Mouse (Mus musculus) embryonic facial prominence, embryonic 14.5 days (tissue): ENCODE data around the gene Gm10799. TPM values are rescaled to one million over a fixed set of nuclear protein-coding genes. Genes with fewer than 3 reads are reported as not detected.

Experiments used
- ATAC-seq: fragments of 200-750 bp; cut with Nextera tagmentation; 2 replicates; pipeline ENCODE4 v1.8.0; 2017; ENCODE audit warnings: low read depth, moderate number of reproducible peaks, moderate TSS enrichment
- DNase-seq: peaks from one replicate; pipeline ENCODE4 v3.0.0-alpha.2; 2015; ENCODE audit warnings: low spot score
- H3K27ac ChIP-seq: fragments of 300-500 bp; sonication (generic); replicated peaks from 2 replicates; pipeline ENCODE4 v1.5.1; 2014; ENCODE audit warnings: low read depth, mild to moderate bottlenecking, low read length, moderate library complexity
- H3K27me3 ChIP-seq: fragments of 300-500 bp; sonication (generic); replicated peaks from 2 replicates; pipeline ENCODE4 v1.6.1; 2014; ENCODE audit warnings: low read length; ENCODE audit not compliant: control insufficient read depth, insufficient read depth
- H3K36me3 ChIP-seq: fragments of 300-500 bp; sonication (generic); 2 replicates; pipeline ENCODE4 v1.6.1; 2014; ENCODE audit warnings: low read length, mixed read lengths; ENCODE audit not compliant: control insufficient read depth, insufficient read depth
- H3K4me1 ChIP-seq: fragments of 300-500 bp; sonication (generic); 2 replicates; pipeline ENCODE4 v1.6.1; 2014; ENCODE audit warnings: antibody characterized with exemption, low read length; ENCODE audit not compliant: control insufficient read depth, insufficient read depth
- H3K4me2 ChIP-seq: fragments of 300-500 bp; sonication (generic); 2 replicates; pipeline ENCODE4 v1.6.1; 2014; ENCODE audit warnings: low read depth, mild to moderate bottlenecking, low read length, moderate library complexity, mixed read lengths
- H3K4me3 ChIP-seq: fragments of 300-500 bp; sonication (generic); 2 replicates; pipeline ENCODE4 v1.5.1; 2014; ENCODE audit warnings: low read depth, mild to moderate bottlenecking, low read length
- H3K9ac ChIP-seq: fragments of 300-500 bp; sonication (generic); 2 replicates; pipeline ENCODE4 v1.6.1; 2014; ENCODE audit warnings: low read depth, mild to moderate bottlenecking, low read length, moderate library complexity, mixed read lengths
- H3K9me3 ChIP-seq: fragments of 300-500 bp; sonication (generic); 2 replicates; pipeline ENCODE4 v1.6.1; 2016; ENCODE audit warnings: low read length; ENCODE audit not compliant: control insufficient read depth
- WGBS: fragments of 180-500 bp; shearing (Covaris S2); extraction: QIAGEN DNeasy Blood & Tissue Kit; methylation state at CpG from one replicate; pipeline ENCODE4 v1.1.7; 2014; 5-methylcytosine and 5-hydroxymethylcytosine counted together
- polyA plus RNA-seq: library from polyadenylated mRNA; unstranded; fragments of >200 nt; fragmentation: Nextera tagmentation; extraction: Ambion mirVana; gene quantifications from 2 replicates; pipeline ENCODE4 v1.2.1, GENCODE M21; 2014

The Gm10799 gene
- polyA plus RNA-seq, 1 experiment from 2014 or later, result not detected

DNA sequence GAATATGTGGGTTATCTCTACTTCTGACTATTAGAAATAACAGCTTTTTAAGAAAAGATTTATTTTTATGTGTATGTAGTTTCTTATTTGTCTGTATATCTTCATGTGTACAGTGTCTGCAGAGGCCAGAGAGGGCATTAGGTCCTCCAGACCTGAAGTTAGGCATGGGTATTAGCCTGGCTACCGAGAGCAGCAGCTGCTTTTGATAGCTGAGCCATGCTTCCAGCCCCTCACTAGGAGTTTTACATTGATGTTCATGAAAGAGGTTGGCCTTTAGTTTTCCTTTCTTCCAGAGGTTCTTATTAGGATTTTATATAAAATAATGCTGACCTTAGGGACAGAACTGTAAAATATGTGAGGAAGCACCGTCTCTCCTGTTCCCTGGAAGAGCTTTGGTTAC, 30.1 kb downstream of the Gm10799 start:
- H3K27me3 ChIP-seq, result no peaks in the 10 kb centered on the region
- WGBS, result 50% methylated on average over 2 of the region's 2 CpGs

DNA sequence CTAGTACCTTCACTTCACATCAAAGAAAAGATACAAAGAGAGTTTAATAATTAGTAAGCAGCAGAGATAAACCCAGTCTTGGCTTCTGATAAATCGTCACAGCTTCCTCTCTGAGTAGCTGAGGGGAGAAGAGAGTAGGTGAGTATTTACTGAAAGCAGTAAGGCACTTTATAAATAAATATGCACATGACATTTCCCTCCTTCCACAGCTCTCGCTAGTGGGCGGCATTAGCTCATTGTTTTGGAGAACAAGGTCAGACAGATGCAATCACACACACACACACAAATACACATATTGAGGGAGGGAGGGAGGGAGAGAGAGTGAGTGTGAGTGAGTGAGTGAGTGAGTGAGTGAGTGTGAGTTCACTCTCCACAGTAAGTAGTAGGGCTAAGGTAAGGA, 32.0 kb downstream of the Gm10799 start:
- no peak overlapping the region for H3K4me3 ChIP-seq
- H3K27ac ChIP-seq, result no peak overlapping the region
- WGBS, result 76% methylated on average over 3 of the region's 3 CpGs
- H3K27me3 ChIP-seq, result no peaks in the 10 kb centered on the region
- H3K9ac ChIP-seq, result no peak overlapping the region
- no peaks in the 10 kb centered on the region for H3K9me3 ChIP-seq
- no peaks in the 10 kb centered on the region for H3K4me1 ChIP-seq
- H3K36me3 ChIP-seq, result peaks cover 61% of the 10 kb centered on the region
- H3K4me2 ChIP-seq, result no peak overlapping the region
- no peak for ATAC-seq
- DNase-seq, result no peak

More for the DNA sequence above, 30.1 kb downstream of the Gm10799 start:
- Histone ChIP-seq H3K4me2 (no peak overlapping the region), H3K9ac (no peak overlapping the region), H3K36me3 (peaks cover 71% of the 10 kb centered on the region), H3K4me1 (no peaks in the 10 kb centered on the region), H3K4me3 (no peak overlapping the region), H3K9me3 (no peaks in the 10 kb centered on the region), H3K27ac (no peak overlapping the region)
- ATAC-seq (no peak), DNase-seq (no peak)

- Histone ChIP-seq H3K9ac (no peak overlapping the region), H3K27ac (no peak overlapping the region), H3K36me3 (peaks cover 57% of the 10 kb centered on the region), H3K9me3 (no peaks in the 10 kb centered on the region), H3K4me3 (no peak overlapping the region), H3K4me1 (no peaks in the 10 kb centered on the region), H3K27me3 (no peaks in the 10 kb centered on the region), H3K4me2 (no peak overlapping the region)
- no peak for ATAC-seq
- 87% methylated on average over 6 of the region's 6 CpGs for WGBS
- DNase-seq, result no peak
Measured at GRCm38 (mm10) chr2:104035595-104035994, 32.8 kb downstream of the Gm10799 start.

DNA sequence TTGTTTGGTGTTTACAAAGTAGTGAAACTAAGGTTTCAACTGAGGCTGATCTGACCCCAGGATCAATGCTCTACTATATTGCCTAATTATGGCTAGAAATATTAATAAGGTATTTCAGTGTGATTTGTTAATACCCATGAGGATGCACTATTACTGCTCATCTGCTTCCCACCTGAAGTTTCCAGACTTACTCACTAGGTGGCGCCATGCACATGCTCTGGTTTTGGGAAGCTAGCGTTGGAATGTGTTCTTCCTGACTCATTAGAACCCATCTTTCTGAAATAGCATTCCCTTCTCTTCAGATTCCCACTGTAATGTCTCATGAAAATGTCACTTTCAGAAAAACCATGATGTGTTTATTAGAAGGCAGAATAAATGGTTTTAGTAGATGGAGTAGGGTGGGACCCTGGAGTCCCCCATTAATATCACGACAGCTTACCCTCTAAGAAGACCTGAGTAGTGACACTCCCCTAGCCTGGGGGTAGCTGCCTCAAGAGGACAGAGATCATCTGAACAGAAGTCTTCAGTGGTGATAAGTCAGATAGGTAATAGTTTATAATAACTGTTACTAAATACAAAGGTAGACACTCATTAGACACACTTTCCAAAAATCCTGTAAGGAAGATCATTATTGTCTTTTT, 33.4 kb downstream of the Gm10799 start:
- WGBS, result 33% methylated on average over 3 of the region's 3 CpGs
- Histone ChIP-seq H3K4me3 (no peak overlapping the region), H3K27ac (no peak overlapping the region), H3K9ac (no peak overlapping the region), H3K36me3 (peaks cover 53% of the 10 kb centered on the region), H3K4me1 (0 out of 2 replicates have a peak, but pooled peaks cover under 1% of the 10 kb centered on the region), H3K4me2 (no peak overlapping the region), H3K9me3 (no peaks in the 10 kb centered on the region), H3K27me3 (no peaks in the 10 kb centered on the region)
- peak; percentile 59 for DNase-seq
- ATAC-seq, result 0 out of 2 replicates have a peak, but pooled peaks have one; percentile 53

- no peak overlapping the region for H3K27ac ChIP-seq
- no peak overlapping the region for H3K9ac ChIP-seq
- H3K4me2 ChIP-seq, result no peak overlapping the region
- H3K27me3 ChIP-seq, result no peaks in the 10 kb centered on the region
- ATAC-seq, result no peak
- DNase-seq, result no peak
- H3K9me3 ChIP-seq, result no peaks in the 10 kb centered on the region
- peaks cover 34% of the 10 kb centered on the region for H3K36me3 ChIP-seq
- H3K4me1 ChIP-seq, result peaks cover 14% of the 10 kb centered on the region; the same call in 1 of the 2 replicates
- H3K4me3 ChIP-seq, result no peak overlapping the region
- WGBS, result 85% methylated on average over 3 of the region's 3 CpGs
Measured at GRCm38 (mm10) chr2:104032056-104032455, 36.3 kb downstream of the Gm10799 start.

DNA sequence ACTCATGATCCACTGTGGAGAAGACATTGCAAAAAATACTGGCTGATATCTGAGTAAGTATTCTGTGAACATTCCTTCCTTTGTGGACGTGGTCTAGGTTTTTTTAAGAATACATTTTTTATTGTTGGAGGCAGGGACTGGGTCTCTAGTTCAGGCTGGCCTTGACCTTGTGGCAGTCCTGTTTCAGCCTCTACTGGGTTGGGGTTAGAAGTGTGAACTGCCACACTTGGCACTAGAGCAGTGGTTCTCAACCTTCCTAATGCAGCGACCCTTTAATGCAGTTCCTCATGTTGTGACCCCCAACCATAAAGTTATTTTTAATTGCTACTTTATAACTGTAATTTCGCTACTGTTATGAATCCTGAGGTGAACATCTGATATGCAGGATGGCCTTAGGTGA, 38.0 kb downstream of the Gm10799 start:
- no peaks in the 10 kb centered on the region for H3K9me3 ChIP-seq
- no peak overlapping the region for H3K27ac ChIP-seq
- peaks cover 14% of the 10 kb centered on the region; the same call in 1 of the 2 replicates for H3K4me1 ChIP-seq
- no peak overlapping the region for H3K4me3 ChIP-seq
- WGBS, result 82% methylated on average over 3 of the region's 3 CpGs
- no peak overlapping the region for H3K4me2 ChIP-seq
- DNase-seq (no peak), ATAC-seq (no peak)
- H3K27me3 ChIP-seq, result no peaks in the 10 kb centered on the region
- no peak overlapping the region for H3K9ac ChIP-seq
- H3K36me3 ChIP-seq, result peaks cover 20% of the 10 kb centered on the region

DNA sequence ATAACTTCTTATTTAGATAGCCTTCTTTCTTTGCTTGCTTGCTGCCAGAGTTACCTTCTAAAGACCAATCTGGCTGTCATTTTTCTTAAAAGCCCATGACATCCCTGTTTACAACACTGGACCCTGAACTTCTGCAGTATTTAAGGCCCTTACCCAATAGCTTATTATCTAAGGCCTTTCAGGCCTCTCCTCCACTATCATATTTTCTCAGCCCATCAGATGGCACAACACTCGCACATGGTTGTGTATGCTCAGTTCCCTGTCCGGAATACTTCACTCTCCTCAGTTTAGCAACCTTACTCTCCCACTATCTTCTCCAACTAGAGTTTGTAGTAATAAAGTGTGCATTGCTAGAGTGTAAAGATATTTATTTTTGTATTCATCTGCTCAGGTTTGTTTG, 39.3 kb downstream of the Gm10799 start:
- Histone ChIP-seq H3K4me3 (peak overlapping the region; percentile 83), H3K4me2 (peak overlapping the region; percentile 78), H3K36me3 (peaks cover 13% of the 10 kb centered on the region), H3K27me3 (no peaks in the 10 kb centered on the region), H3K9me3 (no peaks in the 10 kb centered on the region), H3K27ac (no peak overlapping the region), H3K4me1 (peaks cover 14% of the 10 kb centered on the region; the same call in 1 of the 2 replicates), H3K9ac (peak overlapping the region; percentile 92)
- DNase-seq (no peak), ATAC-seq (no peak)
- WGBS, result 61% methylated on average over 2 of the region's 2 CpGs

DNA sequence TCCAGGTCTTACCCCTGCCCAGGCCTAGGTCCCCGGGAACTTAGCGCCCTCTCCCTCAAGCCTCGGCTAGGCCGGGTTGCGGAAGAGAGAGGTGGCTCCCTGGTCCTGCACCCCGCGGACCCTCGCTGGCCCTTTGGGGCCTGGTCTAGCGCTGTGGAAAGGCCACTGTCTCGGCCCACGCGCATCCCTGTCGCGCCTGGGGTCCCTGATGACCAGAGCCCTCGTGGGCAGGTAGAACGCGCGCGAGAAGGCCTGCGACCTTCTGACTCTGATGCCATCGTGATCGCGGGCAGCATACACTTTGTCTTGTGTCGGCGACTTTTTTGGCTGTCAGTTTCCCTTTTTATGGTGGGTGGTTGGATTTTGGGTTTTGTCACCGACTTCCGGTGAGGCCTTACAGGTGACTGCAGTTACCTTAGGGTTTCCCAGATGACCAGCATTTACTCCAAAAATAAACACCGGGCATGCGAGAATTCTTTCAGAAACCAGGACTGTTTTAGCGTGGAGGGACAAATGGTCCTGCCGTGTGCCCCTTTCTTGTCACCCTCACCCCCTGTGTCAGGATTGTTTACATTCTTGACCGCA, 40.1 kb downstream of the Gm10799 start, which contains the start of gene 4931422A03Rik:
4931422A03Rik (minus strand) TSS at position 223 of the 585 bp plus-strand sequence.
- Histone ChIP-seq H3K4me3 (peak within 1 kb of the TSS; percentile 83), H3K36me3 (peaks cover 7% of the 10 kb centered on the region; the same call in 1 of the 2 replicates), H3K9ac (peak within 1 kb of the TSS; percentile 92), H3K27ac (peak within 1 kb of the TSS; percentile 45), H3K9me3 (no peaks in the 10 kb centered on the region), H3K4me2 (peak within 1 kb of the TSS; percentile 78), H3K4me1 (peaks cover 14% of the 10 kb centered on the region; the same call in 1 of the 2 replicates), H3K27me3 (no peaks in the 10 kb centered on the region)
- WGBS, result 1% methylated on average over 29 of the region's 32 CpGs
- DNase-seq, result no peak
- peak; percentile 55 for ATAC-seq
